Mouse (Mus musculus) heart, adult 18-20 months (tissue): ENCODE measurements around the gene Irx3. TPM values are rescaled to one million over a fixed set of nuclear protein-coding genes. Genes with fewer than 3 reads are reported as not detected.

Source experiments
- DNase-seq, 2 experiments: peaks; one replicate each; pipeline ENCODE4 v3.0.0; 2021 to 2022; ENCODE audit warnings: mixed read lengths in 1 of 2
- total RNA-seq, 2 experiments: library from RNA; stranded (reverse); gene quantifications; 2 replicates each; pipeline ENCODE4 v1.2.3; 2021

Irx3 gene
- total RNA-seq, 2 experiments from 2014 or later = 21.2 to 26.3 TPM

DNA sequence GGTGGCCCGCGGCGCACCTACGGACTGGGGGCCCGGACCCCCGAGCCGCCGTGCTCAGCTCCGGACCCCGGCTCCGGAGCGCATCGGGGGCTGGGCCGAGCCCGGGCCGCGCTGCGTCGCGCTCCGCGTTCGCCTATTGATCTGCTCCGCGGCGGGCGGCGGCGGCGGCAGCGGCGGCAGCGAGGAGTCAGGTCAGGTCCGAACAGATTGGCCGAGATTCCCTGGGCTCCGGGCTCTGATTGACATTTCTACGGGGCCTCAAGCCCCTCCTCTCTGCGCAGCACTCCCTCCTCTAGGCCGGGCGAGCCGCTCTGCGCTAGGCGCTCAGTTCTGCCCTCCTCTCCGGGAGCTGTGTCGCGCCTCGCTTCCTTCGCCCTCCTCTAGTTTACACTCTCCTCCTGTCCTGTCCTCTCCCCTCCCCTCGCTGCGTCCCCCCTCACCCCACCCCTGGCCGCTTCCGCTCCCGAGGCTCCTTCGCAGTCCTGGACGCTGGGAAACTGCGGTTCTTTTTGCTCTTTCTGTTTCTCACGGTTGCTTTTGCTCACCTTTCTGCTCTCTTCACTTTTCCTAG, 541 bp downstream of the Irx3 start:
- peak; percentile 77 to 86 for DNase-seq

DNA sequence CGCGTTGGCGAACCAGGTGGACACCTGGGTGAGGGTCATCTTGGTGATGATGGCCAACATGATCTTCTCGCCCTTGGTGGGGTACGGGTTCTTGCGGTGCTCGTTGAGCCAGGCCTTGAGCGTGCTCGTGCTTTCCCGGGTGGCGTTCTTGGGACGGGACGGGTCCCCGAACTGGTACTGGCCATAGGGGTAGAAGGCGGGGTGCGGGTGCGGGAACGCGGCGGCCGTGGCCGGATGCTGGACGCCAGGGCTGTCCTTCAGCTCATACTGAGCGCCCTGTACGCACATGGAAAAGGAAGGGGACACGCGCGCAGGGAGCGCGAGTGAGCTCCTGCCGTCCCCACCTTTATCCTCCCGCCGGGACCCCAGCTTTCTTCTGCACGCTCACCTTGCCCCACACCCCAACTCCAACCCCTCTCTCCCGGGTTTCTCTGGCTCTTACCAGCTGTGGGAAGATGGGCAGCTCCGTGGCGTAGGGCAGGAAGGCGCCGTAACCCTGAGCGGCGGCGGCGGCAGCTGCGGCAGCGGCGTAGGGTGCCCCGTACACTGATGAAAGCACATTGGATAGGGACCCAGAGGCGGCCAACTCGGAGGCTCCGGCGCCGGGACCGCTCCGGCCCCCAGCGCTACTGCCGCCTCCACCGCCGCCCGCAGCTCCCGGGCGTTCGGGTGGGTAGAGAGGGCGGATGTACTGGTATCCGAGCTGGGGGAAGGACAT, 1.2 kb downstream of the Irx3 start:
- peak; percentile 26 to 56 for DNase-seq

DNA sequence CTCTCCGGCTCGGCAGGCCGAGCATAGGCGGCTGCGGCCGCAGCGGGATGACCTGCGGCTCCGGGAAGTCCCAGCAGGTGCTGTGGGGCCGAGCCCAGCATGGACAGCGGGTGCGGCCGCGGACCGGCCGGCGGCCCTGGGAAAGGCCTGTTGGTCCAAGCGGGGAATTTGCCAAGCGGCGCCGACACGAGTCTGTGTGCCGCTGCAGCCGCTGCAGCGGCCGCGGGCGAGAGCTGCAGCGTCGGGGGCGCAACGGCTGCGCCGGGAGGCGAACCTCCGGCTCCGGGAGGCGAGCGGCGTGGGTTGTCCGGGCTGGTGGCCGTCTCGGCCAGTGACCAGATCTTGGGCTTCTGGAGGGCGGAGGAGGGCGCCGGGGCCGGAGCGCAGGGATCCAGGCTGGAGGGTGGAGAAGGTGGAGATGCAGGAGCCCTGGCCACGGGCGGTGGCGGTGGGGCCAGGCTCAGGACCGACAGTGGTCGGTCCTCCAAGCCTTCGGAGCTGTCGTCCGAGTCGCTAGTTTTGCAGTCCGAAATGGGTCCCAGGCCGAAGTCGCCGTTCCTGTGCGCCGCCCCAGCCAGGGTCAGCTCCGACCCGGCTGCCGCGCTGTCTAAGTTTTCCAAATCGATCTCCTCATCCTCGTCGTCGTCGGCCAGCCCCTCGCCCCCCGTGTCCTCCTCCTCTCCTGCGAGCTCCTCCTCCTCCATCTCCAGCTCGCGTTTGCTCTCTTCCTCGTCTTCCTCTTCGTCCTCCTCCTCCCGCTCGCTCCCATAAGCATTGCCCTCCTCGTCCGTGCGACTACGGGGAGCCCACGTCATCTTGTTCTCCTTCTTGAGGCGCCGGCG, 2.0 kb downstream of the Irx3 start:
- DNase-seq = peak in 1 of 2 experiments; percentile 21

DNA sequence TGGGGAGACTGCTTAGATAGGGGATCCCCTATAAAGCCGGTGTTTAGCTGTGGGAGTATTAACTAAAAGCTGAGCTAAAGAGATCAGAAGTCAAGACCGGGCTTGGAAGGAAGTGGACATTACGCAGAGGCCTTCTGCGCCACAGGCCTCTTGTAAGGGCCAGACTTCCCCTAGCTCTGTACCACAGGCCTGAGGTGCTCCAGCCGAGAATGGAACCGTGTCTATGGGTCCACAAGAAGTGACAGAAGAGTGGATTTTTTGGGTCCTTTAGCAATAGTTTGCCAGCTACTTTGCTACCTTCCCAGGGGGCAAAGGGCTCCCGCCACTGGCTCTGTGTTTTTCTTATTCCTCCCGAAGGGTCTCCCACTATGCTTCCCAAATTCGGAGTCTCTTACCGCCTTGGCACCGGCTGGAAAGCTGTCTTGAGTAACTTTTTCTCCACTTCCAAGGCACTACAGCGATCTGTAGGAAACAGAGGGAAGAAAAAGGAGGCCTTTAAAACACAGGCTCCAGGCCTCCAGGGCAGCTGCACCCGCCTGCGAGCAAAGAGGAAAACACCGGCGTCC, 2.8 kb downstream of the Irx3 start:
- peak in 1 of 2 experiments; percentile 45 for DNase-seq

DNA sequence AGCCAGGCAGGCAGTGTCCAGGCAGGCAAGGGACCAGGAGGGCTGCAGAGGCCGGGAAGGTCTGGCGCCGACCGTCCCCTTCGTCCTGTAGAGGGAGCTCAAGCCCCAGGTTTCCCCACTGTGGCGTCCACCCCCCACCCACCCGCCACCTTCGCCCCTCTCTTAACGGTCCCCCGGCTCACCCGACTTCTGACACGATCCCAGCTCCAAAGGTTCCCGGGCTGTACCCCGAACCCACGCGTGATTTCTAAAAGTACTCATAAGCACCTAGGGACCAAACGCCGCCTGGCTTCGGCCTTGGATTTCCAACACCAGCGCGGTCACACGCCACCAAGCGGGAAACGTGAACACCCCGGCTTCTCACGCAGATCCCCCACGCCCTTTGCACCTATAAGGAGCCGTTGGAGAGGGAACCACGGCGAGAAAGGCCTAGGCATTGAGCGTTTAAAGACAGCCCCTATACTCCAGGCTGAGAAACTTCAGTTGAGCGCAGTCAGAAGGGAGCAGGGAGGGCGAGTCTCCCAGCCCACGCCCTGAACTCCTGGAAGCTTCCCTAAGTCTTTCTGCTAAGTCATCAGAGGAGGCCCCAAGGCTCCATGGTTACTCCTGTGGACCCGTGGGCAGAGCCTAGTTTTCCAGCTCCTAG, 4.1 kb downstream of the Irx3 start:
- peak; percentile 67 to 85 for DNase-seq

DNA sequence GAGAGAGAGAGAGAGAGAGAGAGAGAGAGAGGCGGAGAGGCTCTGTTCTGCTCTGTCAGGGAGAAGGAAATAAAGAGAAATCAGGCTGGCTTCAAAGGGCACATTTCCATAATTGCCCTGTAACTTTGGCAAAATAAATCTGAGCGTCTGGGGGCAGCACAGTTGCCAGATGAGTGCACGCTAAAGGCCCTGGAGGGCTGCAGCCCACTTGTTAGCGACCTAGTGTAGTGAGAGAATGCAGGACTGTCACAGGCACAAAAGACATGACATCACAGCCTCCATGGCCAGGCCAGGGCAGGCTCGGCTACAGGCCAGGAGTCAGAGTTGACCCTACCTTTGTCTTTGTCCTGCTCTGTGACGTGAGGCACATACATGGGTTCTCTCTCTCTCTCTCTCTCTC, 8.0 kb downstream of the Irx3 start:
- DNase-seq = no peak

DNA sequence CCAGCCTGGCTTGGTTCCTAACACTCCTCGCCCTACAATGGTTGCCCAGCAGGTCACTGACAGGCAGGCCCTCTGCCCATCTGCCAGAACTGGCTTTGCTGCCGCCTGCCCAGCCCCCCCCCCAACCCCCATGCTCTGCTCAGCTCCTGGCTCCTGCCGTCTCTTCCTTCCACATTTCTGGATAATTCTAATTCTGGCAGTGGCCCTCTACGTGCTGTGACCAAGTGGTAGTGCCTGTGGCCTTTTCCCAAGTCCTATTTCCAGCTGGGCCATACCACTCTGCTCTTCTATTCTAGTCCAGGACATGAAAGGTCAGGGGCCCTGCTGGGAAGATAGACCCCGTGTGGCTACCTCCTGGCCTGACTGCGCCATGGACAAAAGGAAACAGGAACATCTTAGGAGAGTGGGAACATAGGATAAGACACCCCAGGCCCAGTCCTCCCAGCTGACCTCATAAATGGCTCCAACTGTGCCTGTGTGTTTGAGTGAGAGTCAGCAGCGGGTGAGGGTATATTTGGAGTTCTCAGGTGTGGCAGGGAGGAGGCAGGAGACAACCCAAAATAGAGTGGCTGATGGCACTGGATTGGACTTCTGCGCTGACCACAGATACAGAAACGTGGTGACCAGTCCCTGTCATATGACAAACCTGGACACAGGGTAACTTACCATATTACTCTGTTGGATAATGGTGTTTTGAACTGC, 14.5 kb downstream of the Irx3 start:
- DNase-seq = peak; percentile 52 to 70

DNA sequence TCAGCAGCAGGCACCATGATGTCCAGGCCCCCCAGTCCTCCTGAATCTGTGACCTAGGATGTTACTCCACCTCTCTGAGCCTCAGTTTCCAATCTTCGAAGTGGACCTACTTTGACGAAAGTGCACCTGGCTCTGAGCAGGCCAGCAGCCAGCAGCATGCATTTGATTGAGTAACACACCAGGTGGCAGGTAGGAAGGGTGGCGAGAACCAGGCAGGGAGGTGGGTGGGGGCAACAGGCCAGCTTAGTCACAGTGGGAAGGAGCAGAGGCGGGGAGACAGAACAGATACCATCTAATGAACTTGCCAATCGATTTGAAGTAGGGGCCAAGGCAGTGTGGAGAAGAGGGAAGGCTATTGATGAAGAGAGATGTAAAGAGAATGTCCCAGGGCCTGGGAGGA, 18.9 kb downstream of the Irx3 start:
- DNase-seq = no peak

DNA sequence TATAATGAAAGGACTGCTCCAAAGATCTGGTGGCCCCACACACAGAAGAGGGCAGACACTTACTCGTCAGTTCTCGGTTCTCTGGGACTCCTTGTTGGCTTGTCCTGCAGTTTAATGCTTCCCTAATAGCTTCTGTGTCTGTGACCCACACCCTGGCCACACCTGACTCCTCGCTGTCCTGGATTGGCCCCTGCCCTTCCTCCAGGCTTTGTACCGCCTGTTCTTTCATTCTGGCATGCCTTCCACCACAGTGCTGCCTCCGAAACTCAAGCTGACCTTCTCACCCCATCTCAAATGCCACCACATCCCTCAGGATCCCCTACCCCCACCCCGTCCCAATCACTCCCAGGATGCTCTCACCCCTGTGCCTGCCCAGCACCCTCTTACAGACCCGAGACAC, 19.7 kb downstream of the Irx3 start:
- DNase-seq = no peak

DNA sequence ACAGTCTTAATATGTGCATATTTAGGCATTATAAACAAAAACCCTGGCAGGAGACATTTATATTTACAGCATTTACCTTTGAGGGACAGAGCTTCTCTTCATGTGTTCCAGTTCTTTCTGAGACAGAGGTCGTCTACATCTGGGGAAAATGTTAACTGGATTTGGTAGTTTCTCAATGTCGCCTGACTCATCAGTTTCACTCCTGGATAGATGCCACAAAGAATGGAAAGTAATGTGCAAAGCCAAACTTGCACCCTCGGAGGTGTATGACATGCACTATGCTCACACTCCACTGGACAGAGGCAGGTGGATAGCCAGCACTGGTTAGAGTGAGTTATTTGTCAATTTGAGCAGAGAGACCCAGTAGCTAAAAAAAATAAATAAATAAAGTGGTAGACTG, 21.2 kb downstream of the Irx3 start:
- no peak for DNase-seq

DNA sequence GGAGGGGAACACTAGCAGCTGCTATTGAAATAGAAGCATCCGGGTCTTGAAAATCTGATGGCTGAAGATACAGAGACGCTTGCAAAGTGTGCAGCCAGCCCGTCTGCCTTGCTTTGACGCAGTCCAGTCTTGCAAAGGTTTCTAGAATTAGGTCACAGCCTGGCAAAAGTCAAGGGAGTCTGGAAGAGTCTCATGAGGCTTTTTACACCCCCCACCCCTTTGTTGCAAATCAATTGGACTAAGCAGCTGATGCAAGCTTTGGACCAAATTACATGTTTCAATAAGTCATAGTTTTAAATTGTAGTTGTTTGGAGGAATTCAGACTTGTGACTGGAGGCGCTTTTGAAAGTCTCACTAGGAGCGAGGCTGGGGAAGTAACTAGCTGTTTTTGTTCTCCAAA, 33.0 kb downstream of the Irx3 start:
- DNase-seq = peak; percentile 13 to 27

DNA sequence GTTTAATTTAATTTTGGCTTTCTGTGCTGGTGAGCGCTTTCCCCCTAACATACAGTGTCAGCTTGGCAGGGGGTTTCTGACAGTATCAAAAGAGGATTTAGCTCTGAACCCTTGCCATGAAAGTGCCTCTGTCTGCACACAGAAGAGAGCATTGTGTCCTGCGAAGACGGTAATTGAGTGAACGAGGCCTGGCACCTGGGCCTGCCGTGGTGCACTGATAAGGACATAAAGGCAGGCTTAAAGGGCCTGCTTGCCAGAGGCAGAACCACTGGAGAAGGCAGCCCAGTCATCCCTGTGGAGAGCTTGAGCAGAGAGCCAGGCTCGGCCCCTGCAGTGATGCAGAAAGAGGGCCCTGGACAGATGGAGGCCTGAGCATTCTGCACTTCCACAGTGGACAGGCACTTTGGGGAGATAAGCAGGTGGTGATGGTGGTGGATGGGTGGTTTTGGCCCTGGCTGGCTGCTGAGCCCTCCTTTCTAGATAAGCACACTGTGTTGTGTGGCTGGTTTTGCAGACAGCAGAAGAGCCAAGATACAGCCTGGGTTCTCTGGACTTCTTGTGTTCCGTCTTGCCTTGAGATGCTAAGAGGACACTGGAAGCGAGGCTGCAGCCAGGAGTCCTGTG, 36.3 kb downstream of the Irx3 start:
- DNase-seq = no peak

DNA sequence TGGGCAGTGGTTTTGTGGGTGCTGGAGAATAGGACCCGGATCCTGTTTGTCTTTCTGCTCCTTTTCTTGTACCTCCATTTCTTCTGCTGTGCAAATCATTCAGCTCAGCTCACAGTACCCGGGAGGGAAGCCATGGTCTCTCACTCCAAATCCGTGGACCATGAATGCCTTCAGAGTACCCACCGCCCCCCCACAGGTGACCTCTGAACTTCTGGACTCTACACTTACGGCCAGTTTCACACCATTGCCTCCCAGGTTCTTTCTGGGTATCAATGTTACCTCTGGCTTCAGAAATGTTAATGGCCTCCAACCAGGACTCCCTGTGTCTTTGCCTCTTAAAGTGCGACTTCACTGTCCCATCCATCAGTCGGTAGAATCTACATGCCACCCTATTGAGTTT, 46.3 kb downstream of the Irx3 start:
- DNase-seq = no peak

DNA sequence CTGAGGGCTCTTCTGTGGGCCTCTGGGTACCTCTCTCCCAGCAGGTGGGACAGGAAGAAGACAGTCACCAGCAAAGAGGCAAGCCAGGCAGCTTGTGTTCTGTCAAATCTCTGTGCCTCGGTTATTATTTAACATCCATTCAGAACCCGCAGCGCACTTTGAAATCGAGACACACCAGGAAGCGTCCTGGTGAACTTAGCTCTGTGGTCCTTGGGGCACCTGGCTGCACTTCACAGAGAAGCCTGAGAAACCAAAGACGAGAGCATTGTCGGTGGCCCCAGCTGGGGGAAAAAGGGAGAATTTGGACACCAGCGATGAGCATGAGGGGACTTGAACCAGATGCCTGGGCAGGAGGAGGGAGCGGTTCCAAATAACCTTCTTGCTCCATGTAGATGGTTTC, 46.8 kb downstream of the Irx3 start:
- DNase-seq = no peak

DNA sequence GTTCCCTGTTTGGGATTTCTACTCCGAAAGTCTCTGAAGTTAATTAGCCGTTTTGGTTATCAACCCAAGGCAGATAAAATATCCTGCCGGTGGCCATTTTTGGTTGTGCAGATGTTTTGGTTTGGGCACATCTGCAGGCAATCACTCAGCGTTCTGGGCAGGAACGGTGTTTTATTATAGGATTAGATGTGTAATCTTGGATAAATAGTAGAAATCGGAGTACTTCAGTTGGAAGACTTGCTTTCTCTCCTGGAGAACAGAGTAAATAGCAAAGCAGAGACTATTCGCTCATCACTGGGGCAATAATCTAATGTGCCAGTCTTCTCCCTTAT, 51.1 kb downstream of the Irx3 start:
- no peak for DNase-seq

DNA sequence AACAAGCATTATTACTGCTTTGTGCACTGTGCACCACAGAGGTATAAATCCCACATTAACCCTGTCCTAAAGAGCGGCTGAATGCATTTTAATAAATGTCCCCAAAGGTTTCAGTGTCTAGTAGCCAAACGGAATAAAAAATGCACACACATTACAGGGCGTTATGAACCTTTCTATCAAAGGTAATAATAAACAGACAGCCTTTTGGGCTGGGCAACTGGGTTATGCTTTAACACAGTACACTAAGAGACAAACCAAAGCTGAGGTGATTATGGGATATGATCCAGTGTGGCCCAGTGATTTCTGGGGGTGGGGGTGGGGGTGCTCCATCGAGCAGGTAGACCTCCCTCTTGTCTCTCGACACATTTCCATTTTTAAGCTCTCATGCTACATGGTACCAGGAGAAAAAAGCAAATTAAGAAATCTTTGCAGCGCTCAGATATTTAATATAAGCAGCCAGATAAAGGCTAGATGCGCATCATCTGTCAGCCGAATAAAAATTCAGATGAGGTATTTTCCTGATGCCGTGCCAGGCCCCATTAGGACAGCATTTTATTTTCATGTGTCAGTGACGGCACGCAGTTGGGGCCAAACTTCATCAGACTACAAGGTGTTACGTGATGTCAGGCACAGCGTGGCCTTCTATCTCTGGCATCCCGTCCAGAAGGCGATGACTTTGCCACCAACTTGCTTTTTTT, 51.6 kb downstream of the Irx3 start:
- DNase-seq = peak; percentile 7 to 13

DNA sequence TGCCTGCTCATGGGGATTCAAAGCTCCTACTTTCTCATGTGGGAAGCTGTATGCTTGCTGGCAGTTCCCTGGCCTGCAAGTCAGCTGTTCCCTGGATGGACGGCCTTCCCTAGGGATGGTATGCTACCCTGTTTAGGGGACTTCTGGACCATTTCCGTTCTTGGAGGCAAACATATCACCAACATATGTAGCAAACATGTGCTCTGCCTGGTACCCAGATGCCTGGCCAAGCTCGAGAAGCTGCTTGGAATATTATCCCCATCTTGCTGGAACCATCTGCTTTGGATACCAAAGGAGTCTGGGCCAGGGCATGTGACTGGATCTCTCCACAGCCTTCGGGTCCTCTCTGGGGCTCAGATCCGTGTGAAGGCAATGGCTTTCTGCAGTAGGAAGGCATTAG, 52.5 kb downstream of the Irx3 start:
- no peak for DNase-seq
